Mouse (Mus musculus) erythroblast, embryonic 14.5 days (primary cell): ENCODE results near the gene Svep1. TPM values are rescaled to one million over a fixed set of nuclear protein-coding genes. Genes with fewer than 3 reads are reported as not detected.

ENCODE experiments used
- H3K27me3 ChIP-seq: 2 replicates; pipeline ENCODE4 v1.6.1; 2012; ENCODE audit warnings: inconsistent platforms; ENCODE audit not compliant: control insufficient read depth
- H3K36me3 ChIP-seq: 2 replicates; pipeline ENCODE4 v1.6.1; 2012; ENCODE audit warnings: mild to moderate bottlenecking, inconsistent platforms; ENCODE audit not compliant: control insufficient read depth
- H3K4me1 ChIP-seq: 2 replicates; pipeline ENCODE4 v1.6.1; 2012; ENCODE audit warnings: inconsistent platforms; ENCODE audit not compliant: control insufficient read depth
- H3K4me3 ChIP-seq: replicated peaks from 2 replicates; pipeline ENCODE3; 2012; ENCODE audit warnings: moderate library complexity, mild to moderate bottlenecking, inconsistent platforms
- H3K9me3 ChIP-seq: 2 replicates; pipeline ENCODE4 v1.6.1; 2012; ENCODE audit warnings: low read length, inconsistent platforms, mixed read lengths; ENCODE audit not compliant: control insufficient read depth
- GATA1 ChIP-seq: IDR thresholded peaks from 2 replicates; pipeline ENCODE4 v1.6.1; 2012; ENCODE audit warnings: low read length, inconsistent platforms, mixed read lengths
- TAL1 ChIP-seq: IDR thresholded peaks from 3 replicates; pipeline ENCODE4 v1.6.1; 2012; ENCODE audit warnings: low read length, inconsistent platforms, mixed read lengths
- polyA plus RNA-seq: library from polyadenylated mRNA; stranded (reverse); fragments of >175 nt; gene quantifications from 2 replicates; pipeline ENCODE4 v1.2.3, GENCODE M21; 2012

The Svep1 gene
- polyA plus RNA-seq, 1 experiment, result under 0.01 TPM

DNA sequence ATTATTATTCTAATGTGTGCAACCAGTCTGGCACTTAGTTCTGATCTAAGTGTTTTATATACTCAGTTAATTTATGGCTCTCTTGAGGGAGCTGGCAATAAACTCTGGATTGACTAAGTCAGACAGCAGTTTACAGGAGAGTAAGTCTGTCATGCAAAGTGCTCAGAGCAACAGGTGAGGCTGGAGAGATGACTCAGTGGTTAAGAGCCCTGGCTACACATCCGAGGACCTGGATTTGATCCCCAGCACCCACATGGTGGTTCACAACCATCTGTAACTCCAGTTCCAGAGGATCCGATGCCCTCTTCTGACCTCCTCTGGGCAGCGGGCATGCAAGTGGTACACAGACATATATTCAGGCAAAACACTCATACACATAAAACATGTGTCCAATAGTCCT is 162.3 kb downstream of the Svep1 start:
- Histone ChIP-seq H3K27me3 (no peaks in the 10 kb centered on the region), H3K9me3 (no peaks in the 10 kb centered on the region), H3K36me3 (no peaks in the 10 kb centered on the region), H3K4me3 (no peak overlapping the region), H3K4me1 (no peaks in the 10 kb centered on the region)
- TF ChIP-seq GATA1 (no peak), TAL1 (no peak)

DNA sequence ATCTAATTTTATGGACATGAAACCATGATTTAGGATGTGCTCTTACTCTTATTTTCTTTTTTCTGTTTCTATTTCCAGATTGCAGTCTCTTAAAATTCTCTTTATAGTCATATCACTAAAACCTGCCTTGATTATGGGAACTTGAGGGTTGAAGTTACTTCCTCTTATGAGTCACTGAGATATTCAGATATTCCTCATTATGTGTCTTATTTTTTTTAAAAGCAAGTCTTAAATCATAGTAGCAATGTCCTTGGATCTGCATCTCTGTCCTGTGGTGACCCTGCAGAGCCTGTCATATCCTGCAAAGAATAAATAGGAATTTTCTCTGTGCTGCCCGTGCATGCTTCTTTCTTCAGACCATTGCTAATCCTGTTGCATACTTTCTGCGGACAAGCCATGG is 166.6 kb downstream of the Svep1 start:
- no peaks in the 10 kb centered on the region for H3K4me1 ChIP-seq
- TF ChIP-seq TAL1 (no peak), GATA1 (no peak)
- no peaks in the 10 kb centered on the region for H3K36me3 ChIP-seq
- no peaks in the 10 kb centered on the region for H3K9me3 ChIP-seq
- H3K27me3 ChIP-seq, result no peaks in the 10 kb centered on the region
- H3K4me3 ChIP-seq, result no peak overlapping the region

DNA sequence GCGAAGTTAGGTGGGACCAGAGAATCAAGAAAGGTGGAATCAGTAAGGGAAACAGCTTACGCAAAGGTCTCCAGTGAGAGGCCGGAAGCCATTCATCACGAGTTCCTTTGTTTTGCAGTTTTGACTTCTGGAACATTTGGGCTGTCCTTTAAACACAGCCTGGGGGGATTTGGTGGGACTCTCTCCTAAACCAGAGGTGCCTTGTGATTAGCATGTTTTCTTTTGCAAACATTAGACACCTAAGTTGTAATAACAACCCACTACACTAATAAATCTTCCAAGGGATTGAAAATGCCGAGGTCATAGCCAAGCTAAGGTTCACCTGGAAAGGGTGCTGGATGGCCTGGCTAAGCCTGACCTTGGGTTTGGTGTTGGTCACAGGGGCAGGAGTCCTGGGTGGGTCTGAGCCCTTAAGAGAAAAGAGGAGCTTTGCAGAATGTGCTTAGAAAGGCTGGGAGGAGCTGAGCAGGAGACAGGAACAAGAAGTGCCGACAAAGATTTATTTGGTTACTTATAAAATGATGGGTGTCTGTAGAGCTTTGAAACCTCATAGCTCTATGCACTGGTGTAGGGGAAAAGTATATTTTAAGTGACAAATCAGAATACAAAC is 169.5 kb downstream of the Svep1 start:
- Histone ChIP-seq H3K27me3 (no peaks in the 10 kb centered on the region), H3K4me1 (no peaks in the 10 kb centered on the region), H3K4me3 (no peak overlapping the region), H3K36me3 (no peaks in the 10 kb centered on the region), H3K9me3 (no peaks in the 10 kb centered on the region)
- TF ChIP-seq GATA1 (no peak), TAL1 (no peak)

DNA sequence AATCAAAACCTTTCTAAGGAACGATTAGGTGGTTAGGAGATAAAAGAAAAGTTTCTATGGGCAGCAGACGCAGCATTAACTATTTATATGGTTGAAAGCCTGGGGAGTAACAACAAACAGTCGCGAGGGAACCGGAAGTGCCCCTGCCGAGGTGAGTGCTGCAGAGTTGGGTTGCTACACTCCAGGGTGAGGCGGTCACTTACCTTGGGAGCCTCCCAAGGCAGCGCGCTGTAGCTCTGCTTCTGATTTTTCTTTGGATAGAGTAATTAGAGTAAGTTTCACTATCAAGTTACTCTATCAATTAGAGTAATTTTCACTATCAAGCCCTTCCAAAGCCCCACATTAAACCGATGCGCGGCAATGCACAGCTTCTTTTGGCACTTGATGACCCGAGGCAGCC is 172.0 kb downstream of the Svep1 start:
- no peaks in the 10 kb centered on the region for H3K27me3 ChIP-seq
- H3K4me1 ChIP-seq, result no peaks in the 10 kb centered on the region
- H3K9me3 ChIP-seq, result no peaks in the 10 kb centered on the region; the same call in 1 of the 2 replicates
- no peaks in the 10 kb centered on the region for H3K36me3 ChIP-seq
- no peak for TF ChIP-seq GATA1
- TF ChIP-seq TAL1, result no peak
- no peak overlapping the region for H3K4me3 ChIP-seq

DNA sequence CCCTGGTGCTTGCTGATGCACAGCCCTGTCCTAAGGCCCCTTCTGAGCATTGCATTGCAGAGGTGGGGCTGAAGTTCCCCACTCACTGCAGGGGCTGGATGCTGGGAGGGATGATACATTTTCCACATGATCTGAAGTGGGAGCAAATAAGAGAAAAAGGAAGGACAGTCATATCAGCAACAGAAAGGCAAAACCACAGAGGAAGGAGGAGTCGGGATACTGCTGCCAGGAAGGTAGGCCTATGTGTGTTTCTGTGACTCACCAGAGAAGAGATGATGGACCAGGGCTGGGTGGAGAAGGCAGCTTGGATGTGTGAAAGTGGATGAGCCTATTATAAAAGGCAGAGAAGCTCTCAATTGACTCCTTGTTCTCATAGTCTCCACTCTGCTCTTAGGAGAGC is 173.9 kb downstream of the Svep1 start:
- H3K9me3 ChIP-seq, result no peaks in the 10 kb centered on the region; the same call in 1 of the 2 replicates
- H3K4me3 ChIP-seq, result no peak overlapping the region
- H3K27me3 ChIP-seq, result no peaks in the 10 kb centered on the region
- TF ChIP-seq GATA1 (no peak), TAL1 (no peak)
- H3K4me1 ChIP-seq, result no peaks in the 10 kb centered on the region
- H3K36me3 ChIP-seq, result no peaks in the 10 kb centered on the region

DNA sequence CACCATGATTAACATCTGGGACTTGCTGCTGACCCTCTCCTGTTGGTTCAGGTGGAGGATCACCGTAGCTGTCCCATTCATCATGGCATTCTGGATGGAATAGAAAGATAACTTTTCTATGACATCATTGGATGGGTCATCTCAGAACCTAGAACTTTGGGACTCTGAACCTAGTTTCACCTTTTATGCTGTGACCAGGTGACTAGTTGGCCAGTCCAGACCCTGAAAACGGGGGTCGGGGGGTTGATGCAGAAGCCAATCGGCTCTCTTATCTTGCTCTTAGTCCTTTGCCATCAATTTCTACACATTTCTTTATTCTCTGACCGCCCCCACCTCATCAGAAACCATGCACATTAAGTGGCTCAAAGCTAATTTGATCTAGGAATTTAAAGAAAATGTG is 197.6 kb downstream of the Svep1 start, which contains the start of gene Txndc8:
Txndc8 (minus strand) TSS at position 101 of the 400 bp plus-strand sequence.
- Histone ChIP-seq H3K36me3 (no peaks in the 10 kb centered on the region), H3K9me3 (no peaks in the 10 kb centered on the region), H3K4me1 (no peaks in the 10 kb centered on the region), H3K27me3 (no peaks in the 10 kb centered on the region), H3K4me3 (no peak within 1 kb of the TSS)
- TF ChIP-seq TAL1, result no peak
- no peak for TF ChIP-seq GATA1

DNA sequence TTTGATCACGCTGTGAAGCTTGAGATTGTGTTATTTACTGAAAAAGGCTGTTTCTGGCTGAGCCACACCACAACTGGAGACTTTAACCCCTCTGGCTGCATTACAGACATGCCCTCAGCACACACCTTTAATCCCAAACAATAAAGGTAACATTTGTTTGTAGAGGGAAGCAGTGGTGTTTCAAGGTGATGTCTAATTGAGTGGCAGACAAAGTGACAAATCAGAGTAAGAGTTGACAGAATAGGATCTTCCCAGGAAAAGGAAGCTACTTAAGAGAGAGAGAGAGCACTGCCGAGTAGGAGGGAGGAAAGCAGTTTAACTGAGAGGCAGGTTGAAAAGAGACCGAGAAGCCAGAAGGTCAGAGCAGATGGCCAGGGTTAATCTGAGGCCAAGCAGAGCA is 203.2 kb downstream of the Svep1 start:
- no peaks in the 10 kb centered on the region for H3K9me3 ChIP-seq
- no peak overlapping the region for H3K4me3 ChIP-seq
- no peaks in the 10 kb centered on the region for H3K4me1 ChIP-seq
- no peak for TF ChIP-seq GATA1
- TF ChIP-seq TAL1, result no peak
- no peaks in the 10 kb centered on the region for H3K36me3 ChIP-seq
- no peaks in the 10 kb centered on the region for H3K27me3 ChIP-seq

Other genes starting within 250 kb of the Svep1 start
- gene Txndc8, start 197.7 kb downstream of the Svep1 start, polyA plus RNA-seq, result not detected in 2 replicates
- gene Musk, start 79.1 kb upstream of the Svep1 start, polyA plus RNA-seq, result not detected in 2 replicates